ENCODE assay signal across 8 mouse cellular contexts in genomic region chrX:72656230-72656898, GRCm38 (mm10). TPM values are rescaled to one million over a fixed set of nuclear protein-coding genes. Genes with fewer than 3 reads are reported as not detected.
DNase-seq lines count a peak whose midpoint lies in the region; ATAC-seq and TF ChIP-seq lines count a peak whose summit lies in the region.

TSS of gene Gabra3 (minus strand) at chrX:72656848.

- no peak within 1 kb of the TSS for H3K9ac ChIP-seq in lung, embryonic 16.5 days (ENCODE audit: low read length)

- no peaks in the 10 kb centered on the region for H3K36me3 ChIP-seq in lung, embryonic 16.5 days (ENCODE audit: control insufficient read depth, insufficient read depth, low read length)
- H3K36me3 ChIP-seq in small intestine, adult 2 months (ENCODE audit: control insufficient read depth, insufficient read depth, low read length): no peaks in the 10 kb centered on the region

- H3K4me3 ChIP-seq in cerebellum, adult 2 months (replicated peaks; ENCODE audit: insufficient read depth, low read depth, low read length): peak within 1 kb of the TSS; percentile 30
- H3K4me3 ChIP-seq in lung, embryonic 16.5 days (ENCODE audit: low read length): peak within 1 kb of the TSS; percentile 18; the same call in 1 of the 2 replicates
- H3K4me3 ChIP-seq in small intestine, adult 2 months (ENCODE audit: low read depth, low read length): peak within 1 kb of the TSS; percentile 30; the same call in 1 of the 2 replicates

- DNase-seq in cerebellum, adult 2 months: no peak
- no peak for DNase-seq in cerebellum, adult 11-12 months
- no peak for DNase-seq in lung, postnatal 36 days
- DNase-seq in left cerebral cortex, postnatal 25 days (ENCODE audit: low spot score in 2 of 2): peak in 1 of 2 experiments; percentile 19
- no peak for DNase-seq in MN1 (ENCODE audit: low spot score)
- DNase-seq in adrenal gland, adult 8-10 months: no peak

- ATAC-seq in lung, embryonic 16.5 days (ENCODE audit: low read depth): no peak

- H3K4me1 ChIP-seq in cerebellum, adult 2 months (ENCODE audit: control insufficient read depth, insufficient read depth, low read length): no peaks in the 10 kb centered on the region
- no peaks in the 10 kb centered on the region for H3K4me1 ChIP-seq in lung, embryonic 16.5 days (replicated peaks; ENCODE audit: control insufficient read depth, insufficient read depth, low read length)
- H3K4me1 ChIP-seq in small intestine, adult 2 months (ENCODE audit: control insufficient read depth, insufficient read depth, insufficient read length, low read length): no peaks in the 10 kb centered on the region

- 9% methylated on average over 4 of the region's 4 CpGs for WGBS in cerebellum, adult 2 months
- WGBS in lung, embryonic 16.5 days: 10% methylated on average over 4 of the region's 4 CpGs
- WGBS in small intestine, adult 2 months: 6% methylated on average over 4 of the region's 4 CpGs

- no peaks in the 10 kb centered on the region for H3K27me3 ChIP-seq in cerebellum, adult 2 months (ENCODE audit: control insufficient read depth, insufficient read depth, low read length)
- H3K27me3 ChIP-seq in lung, embryonic 16.5 days (ENCODE audit: control insufficient read depth, insufficient read depth, low read depth, low read length): no peaks in the 10 kb centered on the region; the same call in 1 of the 2 replicates
- no peaks in the 10 kb centered on the region for H3K27me3 ChIP-seq in small intestine, adult 2 months (ENCODE audit: control insufficient read depth, insufficient read depth, low read length)

- no peak within 1 kb of the TSS for H3K27ac ChIP-seq in cerebellum, adult 2 months (ENCODE audit: insufficient read depth, low read length)
- no peak within 1 kb of the TSS for H3K27ac ChIP-seq in lung, embryonic 16.5 days (ENCODE audit: low read length)
- H3K27ac ChIP-seq in small intestine, adult 2 months (ENCODE audit: insufficient read depth, low read depth, low read length): no peak within 1 kb of the TSS

- TF ChIP-seq POLR2A in cerebellum, adult 2 months (IDR thresholded peaks at IDR 0.05; ENCODE audit: borderline replicate concordance, insufficient read depth, low read length): no peak
- TF ChIP-seq POLR2A in small intestine, adult 2 months (IDR thresholded peaks at IDR 0.05; ENCODE audit: low read depth, low read length): no peak

- intact Hi-C loops in left cerebral cortex, postnatal 25 days (cut with DNase I): no loop called here

- TF ChIP-seq CTCF in cerebellum, adult 2 months (IDR thresholded peaks at IDR 0.05; ENCODE audit: borderline replicate concordance, insufficient read depth, low read depth, low read length): no peak
- no peak for TF ChIP-seq CTCF in small intestine, adult 2 months (IDR thresholded peaks at IDR 0.05; ENCODE audit: extremely low read depth, insufficient read length, insufficient replicate concordance, low read depth, low read length)

- no peaks in the 10 kb centered on the region for H3K9me3 ChIP-seq in lung, embryonic 16.5 days (ENCODE audit: control insufficient read depth, low read length)

- H3K4me2 ChIP-seq in lung, embryonic 16.5 days (ENCODE audit: low read depth, low read length): peak within 1 kb of the TSS; percentile 38

RNA-seq across cellular contexts. Expression of gene Gabra3, which starts in this region (rescaled TPM):
- polyA plus RNA-seq in cerebellum, adult 2 months (2012; rRNA removed): 19.6 and 25.0 TPM in 2 replicates
- polyA plus RNA-seq in lung, embryonic 16.5 days (2015; fragmentation: Nextera tagmentation; extraction: Ambion mirVana): 1.4 and 1.7 TPM in 2 replicates
- total RNA-seq in left cerebral cortex, postnatal 25 days (2021): 10 to 100 TPM; 95.2 to 99.8 TPM
- polyA plus RNA-seq in small intestine, adult 2 months (2012; rRNA removed): 0.19 and 0.49 TPM in 2 replicates
- 1 to 10 TPM in 3 of 4 experiments, under 1 TPM in 1; 0.77 to 4.1 (median 1.5) TPM for total RNA-seq in adrenal gland, adult 8-10 months (2022)

Comparison
In these comparisons a context has a peak if more than half of its experiments do, and no peak if none do; other contexts are left out.
1. RNA of gene Gabra3 (total RNA-seq): 95.2 to 99.8 TPM in left cerebral cortex, postnatal 25 days; 0.77 to 4.1 TPM in adrenal gland, adult 8-10 months; every median in the first group is over 10 times any median in the second.
2. Peak in every context shown above with its lines, with median percentiles within 50 percentile points of each other: H3K4me3 ChIP-seq.